Comparison of ENCODE assay signal across 7 mouse cellular contexts in genomic region chr13:58589517-58589858, GRCm38 (mm10). TPM values are rescaled to one million over a fixed set of nuclear protein-coding genes. Genes with fewer than 3 reads are reported as not detected.
DNase-seq lines count a peak whose midpoint lies in the region; ATAC-seq and TF ChIP-seq lines count a peak whose summit lies in the region.

No protein-coding gene starts in this region.

- no peaks in the 10 kb centered on the region for H3K9me3 ChIP-seq in limb, embryonic 12.5 days
- no peaks in the 10 kb centered on the region for H3K9me3 ChIP-seq in midbrain, postnatal 0 days (ENCODE audit: low read length)

- H3K4me3 ChIP-seq in kidney, adult 2 months (ENCODE audit: insufficient read depth, low read depth, low read length): no peak overlapping the region
- no peak overlapping the region; the same call in 1 of the 2 replicates for H3K4me3 ChIP-seq in limb, embryonic 12.5 days (replicated peaks)
- no peak overlapping the region for H3K4me3 ChIP-seq in midbrain, postnatal 0 days (ENCODE audit: low read depth, low read length)

- ATAC-seq in limb, embryonic 12.5 days (ENCODE audit: insufficient number of reproducible peaks, insufficient read depth, low FRiP score, low TSS enrichment, low read depth): no peak; the same call in 1 of the 2 replicates
- peak; percentile 52; the same call in 1 of the 2 replicates for ATAC-seq in midbrain, postnatal 0 days (ENCODE audit: low FRiP score)

- peak; percentile 85 for DNase-seq in adrenal gland, postnatal 14 days
- peak; percentile 75 for DNase-seq in embryo, embryonic 11.5 days (ENCODE audit: low read depth, low spot score)
- DNase-seq in heart, adult 18-20 months: peak; percentile 56 to 83
- peak; percentile 61 for DNase-seq in kidney, adult 2 months
- DNase-seq in midbrain, postnatal 0 days (ENCODE audit: low spot score): peak; percentile 90
- peak; percentile 63 to 70 for DNase-seq in spleen, postnatal 36 days (ENCODE audit: low spot score in 2 of 2)

- WGBS in kidney, adult 2 months: 2% methylated on average over 9 of the region's 9 CpGs
- WGBS in limb, embryonic 12.5 days: 3% methylated on average over 9 of the region's 9 CpGs
- 3% methylated on average over 9 of the region's 9 CpGs for WGBS in midbrain, postnatal 0 days

- 0 out of 2 replicates have a peak overlapping the region, but pooled peaks have one; percentile 37 for H3K9ac ChIP-seq in limb, embryonic 12.5 days (replicated peaks)
- no peak overlapping the region for H3K9ac ChIP-seq in midbrain, postnatal 0 days (replicated peaks; ENCODE audit: low read length, poor library complexity, severe bottlenecking)

- peak; percentile 69 for TF ChIP-seq CTCF in kidney, adult 2 months (conservative IDR thresholded peaks at IDR 0.05; ENCODE audit: insufficient read depth, insufficient read length, low read depth, low read length)
- TF ChIP-seq CTCF in midbrain, postnatal 0 days (IDR thresholded peaks at IDR 0.05): peak; percentile 92

- H3K27me3 ChIP-seq in kidney, adult 2 months (replicated peaks; ENCODE audit: control insufficient read depth, insufficient read depth, low read length): no peaks in the 10 kb centered on the region
- no peaks in the 10 kb centered on the region for H3K27me3 ChIP-seq in limb, embryonic 12.5 days
- H3K27me3 ChIP-seq in midbrain, postnatal 0 days (ENCODE audit: insufficient read depth, low read length): no peaks in the 10 kb centered on the region

- TF ChIP-seq POLR2A in kidney, adult 2 months (IDR thresholded peaks at IDR 0.05; ENCODE audit: low read depth, low read length): no peak

- H3K4me2 ChIP-seq in limb, embryonic 12.5 days: peak overlapping the region; percentile 46
- H3K4me2 ChIP-seq in midbrain, postnatal 0 days (ENCODE audit: low read depth, low read length, poor library complexity, severe bottlenecking): peak overlapping the region; percentile 36

- no peaks in the 10 kb centered on the region for H3K36me3 ChIP-seq in kidney, adult 2 months (ENCODE audit: control insufficient read depth, insufficient read depth, low read length)
- no peaks in the 10 kb centered on the region for H3K36me3 ChIP-seq in limb, embryonic 12.5 days
- no peaks in the 10 kb centered on the region for H3K36me3 ChIP-seq in midbrain, postnatal 0 days (ENCODE audit: insufficient read depth, low read length)

- H3K4me1 ChIP-seq in kidney, adult 2 months (ENCODE audit: control insufficient read depth, insufficient read depth, low read length): no peaks in the 10 kb centered on the region
- H3K4me1 ChIP-seq in limb, embryonic 12.5 days (replicated peaks): peaks cover 10% of the 10 kb centered on the region
- H3K4me1 ChIP-seq in midbrain, postnatal 0 days (ENCODE audit: insufficient read depth, low read length): no peaks in the 10 kb centered on the region

- H3K27ac ChIP-seq in kidney, adult 2 months (ENCODE audit: insufficient read depth, low read depth, low read length): no peak overlapping the region
- H3K27ac ChIP-seq in limb, embryonic 12.5 days: peak overlapping the region; percentile 56; the same call in 1 of the 2 replicates
- H3K27ac ChIP-seq in midbrain, postnatal 0 days (ENCODE audit: low read depth, low read length): no peak overlapping the region

RNA-seq across cellular contexts. Expression of gene Slc28a3, which starts 21.2 kb away (rescaled TPM):
- total RNA-seq in adrenal gland, postnatal 14 days (2021): not detected in 2 replicates
- total RNA-seq in heart, adult 18-20 months (2021): under 1 TPM in 1 of 2 experiments, not detected in 1; 0.13 TPM
- polyA plus RNA-seq in kidney, adult 2 months (2012; rRNA removed): not detected in 2 replicates
- polyA plus RNA-seq in limb, embryonic 12.5 days (2016; fragmentation: Nextera tagmentation; extraction: Ambion mirVana): 0.10 TPM in 1 of 2 replicates, not detected in the other
- 0.19 TPM in 1 of 2 replicates, not detected in the other for total RNA-seq in midbrain, postnatal 0 days (2014; rRNA removed)
- not detected in 2 replicates for polyA plus RNA-seq in midbrain, postnatal 0 days (2015; fragmentation: Nextera tagmentation; extraction: Ambion mirVana)
